Mouse (Mus musculus) heart, postnatal 14 days (tissue): ENCODE measurements around the gene Tlr12. TPM values are rescaled to one million over a fixed set of nuclear protein-coding genes. Genes with fewer than 3 reads are reported as not detected.

Experiments
- total RNA-seq, 2 experiments: library from RNA; stranded (reverse); gene quantifications; 2 replicates each; pipeline ENCODE4 v1.2.3; 2021

Tlr12 gene
- total RNA-seq, 2 experiments from 2014 or later = 0.76 TPM; not detected in 1

Other genes starting within 250 kb of the Tlr12 start
- 1 to 10 TPM; 4.4 to 4.7 TPM for gene Zscan20, start 8.5 kb downstream of the Tlr12 start, total RNA-seq
- 10 to 100 TPM; 51.0 to 55.5 TPM for gene Phc2, start 36.1 kb upstream of the Tlr12 start, total RNA-seq
- gene A3galt2, start 136.7 kb upstream of the Tlr12 start, total RNA-seq = under 1 TPM; 0.20 to 0.33 TPM
- 10 to 100 TPM; 16.3 to 17.7 TPM for gene Zfp362, start 187.4 kb upstream of the Tlr12 start, total RNA-seq